Mouse (Mus musculus): ENCODE data around the gene Mpv17.

- TF ChIP-seq EP300 (IDR thresholded peaks at IDR 0.05; ENCODE audit: low read depth in 1 of 2, low read length in 2 of 2) (no peak), CTCF (IDR thresholded peaks at IDR 0.05 in 2 of 3, conservative IDR thresholded peaks at IDR 0.05 in 1 of 3; ENCODE audit: control insufficient read depth in 1 of 3, insufficient read depth in 1 of 3, low read depth in 2 of 3, low read length in 3 of 3, poor library complexity in 1 of 3, severe bottlenecking in 1 of 3) (peak; percentile 47 to 78 (median 74)), ETS1 (IDR thresholded peaks at IDR 0.05; ENCODE audit: low read depth, low read length) (no peak), ELF1 (IDR thresholded peaks at IDR 0.05; ENCODE audit: low read depth, low read length) (no peak), GATA1 (IDR thresholded peaks at IDR 0.05; ENCODE audit: low read depth, low read length) (no peak), KAT2A (conservative IDR thresholded peaks at IDR 0.05; ENCODE audit: low read depth, low read length) (no peak), NELFE (IDR thresholded peaks at IDR 0.05; ENCODE audit: low read depth, low read length) (no peak), USF2 (IDR thresholded peaks at IDR 0.05; ENCODE audit: borderline replicate concordance in 1 of 2, insufficient read depth in 1 of 2, low read depth in 1 of 2, low read length in 2 of 2) (no peak), TCF12 (IDR thresholded peaks at IDR 0.05; ENCODE audit: low read depth, low read length) (no peak)
Measured at GRCm38 (mm10) chr5:31110781-31111180, 43.3 kb downstream of the Mpv17 start.
